Mouse (Mus musculus) lung, adult 18-20 months (tissue): Measurements from ENCODE around the gene Arap2.
"Not testable (repeated sequence)": the region's sequence is repeated elsewhere in the genome, so short reads cannot be mapped to it uniquely, and the experiment has no call there.

Source experiments
- DNase-seq, 2 experiments: peaks; one replicate each; pipeline ENCODE4 v3.0.0; 2022; ENCODE audit warnings: mixed read lengths in 2 of 2

Gene Arap2

GRCm38 (mm10) chr5:62739451-62740415 lies 26.2 kb downstream of the Arap2 start:
- DNase-seq = peak in 1 of 2 experiments; percentile 22

GRCm38 (mm10) chr5:62730573-62730972 lies 35.4 kb downstream of the Arap2 start:
- not testable (repeated sequence) for DNase-seq

GRCm38 (mm10) chr5:62725551-62725950 lies 40.4 kb downstream of the Arap2 start:
- no peak for DNase-seq

- DNase-seq = no peak
These were observed 42.5 kb downstream of the Arap2 start for GRCm38 (mm10) chr5:62723261-62724105.

GRCm38 (mm10) chr5:62716468-62716867 lies 49.5 kb downstream of the Arap2 start:
- no peak for DNase-seq

GRCm38 (mm10) chr5:62715977-62716376 lies 50.0 kb downstream of the Arap2 start:
- DNase-seq = no peak

GRCm38 (mm10) chr5:62715436-62715835 lies 50.5 kb downstream of the Arap2 start:
- no peak for DNase-seq

GRCm38 (mm10) chr5:62710955-62711354 lies 55.0 kb downstream of the Arap2 start:
- DNase-seq = no peak

- DNase-seq = no peak
These were observed 59.1 kb downstream of the Arap2 start for GRCm38 (mm10) chr5:62706900-62707299.

GRCm38 (mm10) chr5:62689965-62690364 lies 76.0 kb downstream of the Arap2 start:
- no peak for DNase-seq

GRCm38 (mm10) chr5:62683751-62684150 lies 82.2 kb downstream of the Arap2 start:
- DNase-seq = no peak

GRCm38 (mm10) chr5:62683207-62683606 lies 82.8 kb downstream of the Arap2 start:
- DNase-seq = no peak

- no peak for DNase-seq
These were observed 88.6 kb downstream of the Arap2 start for GRCm38 (mm10) chr5:62677390-62677789.

GRCm38 (mm10) chr5:62672736-62673436 lies 93.1 kb downstream of the Arap2 start:
- no peak for DNase-seq

GRCm38 (mm10) chr5:62665329-62665728 lies 100.6 kb downstream of the Arap2 start:
- DNase-seq = no peak

GRCm38 (mm10) chr5:62664847-62665246 lies 101.1 kb downstream of the Arap2 start:
- no peak for DNase-seq

- no peak for DNase-seq
These were observed 102.8 kb downstream of the Arap2 start for GRCm38 (mm10) chr5:62663206-62663605.

GRCm38 (mm10) chr5:62653924-62654323 lies 112.0 kb downstream of the Arap2 start:
- no peak for DNase-seq

GRCm38 (mm10) chr5:62642330-62642729 lies 123.6 kb downstream of the Arap2 start:
- no peak for DNase-seq

GRCm38 (mm10) chr5:62640501-62640900 lies 125.5 kb downstream of the Arap2 start:
- no peak for DNase-seq

- DNase-seq = no peak
These were observed 129.6 kb downstream of the Arap2 start for GRCm38 (mm10) chr5:62636341-62636740.

GRCm38 (mm10) chr5:62628901-62629300 lies 137.1 kb downstream of the Arap2 start:
- no peak for DNase-seq
